35 mouse cellular contexts compared by ENCODE assay signal in genomic region chr16:18231451-18231850, GRCm38 (mm10). TPM values are rescaled to one million over a fixed set of nuclear protein-coding genes. Genes with fewer than 3 reads are reported as not detected.
DNase-seq lines count a peak whose midpoint lies in the region; ATAC-seq and TF ChIP-seq lines count a peak whose summit lies in the region.
"Had no signal": no experiment of that assay in that cellular context is flagged by ENCODE, and none has a peak within 500 bp of the region (broad histone marks: within the 10 kb centered on the region; RNA-seq: fewer than 3 reads in every experiment).

No protein-coding gene starts in this region.

- no peaks in the 10 kb centered on the region for H3K9me3 ChIP-seq in heart, embryonic 16.5 days (replicated peaks; ENCODE audit: control insufficient read depth, low read length)
- H3K9me3 ChIP-seq in limb, embryonic 15.5 days: no peaks in the 10 kb centered on the region
- H3K9me3 ChIP-seq: embryonic facial prominence, embryonic 13.5 days; forebrain, embryonic 13.5 days; G1E; midbrain, embryonic 10.5 days had no signal

- peaks cover 29% of the 10 kb centered on the region for H3K4me1 ChIP-seq in heart, adult 2 months (ENCODE audit: control insufficient read depth, insufficient read depth, low read length)
- H3K4me1 ChIP-seq in heart, embryonic 16.5 days (ENCODE audit: control insufficient read depth, insufficient read depth, low read length): peaks cover 59% of the 10 kb centered on the region
- peaks cover 49% of the 10 kb centered on the region for H3K4me1 ChIP-seq in limb, embryonic 15.5 days

- peaks cover 4% of the 10 kb centered on the region for H3K79me2 ChIP-seq in heart, adult 2 months (replicated peaks; ENCODE audit: control insufficient read depth, insufficient read depth, low read length)

- no peak for TF ChIP-seq EP300 in heart, adult 2 months (IDR thresholded peaks at IDR 0.05; ENCODE audit: insufficient read depth, low read depth, low read length)

- intact Hi-C loops in heart, adult 2 months (cut with DNase I): loop anchor here (10.0 kb wide), 1 partner anchor 307 kb away; the partner anchor contains the start of gene Slc25a1
- intact Hi-C loops in heart, postnatal 36 days (cut with DNase I): no loop called here
- intact Hi-C loops in left cerebral cortex, adult 2 months (cut with DNase I): loop anchor here (10.0 kb wide), 1 partner anchor 307 kb away; the partner anchor contains the start of gene Slc25a1
- intact Hi-C loops in left cerebral cortex, postnatal 36 days (cut with DNase I): no loop called here

- TF ChIP-seq POLR2A in heart, adult 2 months (IDR thresholded peaks at IDR 0.05; ENCODE audit: insufficient read depth, low read depth, low read length): no peak

- no peaks in the 10 kb centered on the region for H3K27me3 ChIP-seq in heart, adult 2 months (ENCODE audit: control insufficient read depth, insufficient read depth, low read length)
- H3K27me3 ChIP-seq in heart, embryonic 16.5 days (ENCODE audit: control insufficient read depth, insufficient read depth, low read length): no peaks in the 10 kb centered on the region
- H3K27me3 ChIP-seq in limb, embryonic 15.5 days: no peaks in the 10 kb centered on the region
- H3K27me3 ChIP-seq: CH12.LX; embryonic facial prominence, embryonic 13.5 days; forebrain, embryonic 13.5 days; Patski had no signal

- peak; percentile 91 for DNase-seq in heart, adult 11 months
- no peak for DNase-seq in heart, adult 2 months
- no peak for DNase-seq in heart, postnatal 36 days
- DNase-seq in left cerebral cortex, adult 2 months (ENCODE audit: extremely low spot score in 1 of 2, low spot score in 2 of 2): no peak
- DNase-seq in left cerebral cortex, postnatal 36 days (ENCODE audit: low spot score in 2 of 2): no peak
- no peak for DNase-seq in spleen, adult 18-20 months
- DNase-seq: adrenal gland, postnatal 36 days; B cell, adult 2 months; cerebellum, adult 11 months; cerebellum, postnatal 36 days; embryo, embryonic 11 days; kidney, adult 18-20 months; kidney, postnatal 25 days; right cerebral cortex, postnatal 14 days had no signal

- H3K36me3 ChIP-seq in heart, adult 2 months (ENCODE audit: control insufficient read depth, insufficient read depth, low read length): no peaks in the 10 kb centered on the region
- peaks cover 14% of the 10 kb centered on the region for H3K36me3 ChIP-seq in heart, embryonic 16.5 days (ENCODE audit: control insufficient read depth, insufficient read depth)
- H3K36me3 ChIP-seq in limb, embryonic 15.5 days: peaks cover 24% of the 10 kb centered on the region

- WGBS in heart, adult 2 months: 67% methylated on average over 4 of the region's 4 CpGs
- 82% methylated on average over 4 of the region's 4 CpGs for WGBS in heart, embryonic 16.5 days
- 54% methylated on average over 4 of the region's 4 CpGs for WGBS in limb, embryonic 15.5 days

- no peak for TF ChIP-seq CTCF in heart, adult 2 months (IDR thresholded peaks at IDR 0.05)
- no peak for TF ChIP-seq CTCF in left cerebral cortex, adult 2 months (IDR thresholded peaks at IDR 0.05)

- ATAC-seq in heart, embryonic 16.5 days (replicated peaks; ENCODE audit: extremely low read depth, insufficient read depth, low FRiP score): no peak
- no peak for ATAC-seq in limb, embryonic 15.5 days (ENCODE audit: insufficient number of reproducible peaks, low FRiP score, low TSS enrichment, low read depth)
- ATAC-seq: forebrain, embryonic 13.5 days; inflammation-experienced regulatory T-cells, adult 6 months; Patski had no signal

- no peak overlapping the region for H3K9ac ChIP-seq in heart, adult 2 months (ENCODE audit: low read depth, low read length)
- peak overlapping the region; percentile 46; the same call in 1 of the 2 replicates for H3K9ac ChIP-seq in heart, embryonic 16.5 days (ENCODE audit: low read length)
- no peak overlapping the region for H3K9ac ChIP-seq in limb, embryonic 15.5 days
- H3K9ac ChIP-seq: embryonic facial prominence, embryonic 13.5 days; forebrain, embryonic 13.5 days; hindbrain, embryonic 14.5 days had no signal

- no peak overlapping the region; the same call in 1 of the 2 replicates for H3K27ac ChIP-seq in heart, adult 2 months
- H3K27ac ChIP-seq in heart, embryonic 16.5 days (ENCODE audit: low read length): peak overlapping the region; percentile 99
- H3K27ac ChIP-seq in left cerebral cortex, adult 2 months: peak overlapping the region; percentile 89
- H3K27ac ChIP-seq in limb, embryonic 15.5 days: peak overlapping the region; percentile 50; the same call in 1 of the 2 replicates
- H3K27ac ChIP-seq: embryonic facial prominence, embryonic 13.5 days; forebrain, embryonic 13.5 days; hindbrain, embryonic 14.5 days; macrophage; midbrain, embryonic 10.5 days had no signal

- H3K4me3 ChIP-seq in heart, adult 2 months: no peak overlapping the region
- no peak overlapping the region for H3K4me3 ChIP-seq in heart, embryonic 16.5 days (ENCODE audit: low read length)
- H3K4me3 ChIP-seq in left cerebral cortex, adult 2 months: no peak overlapping the region
- no peak overlapping the region for H3K4me3 ChIP-seq in limb, embryonic 15.5 days
- H3K4me3 ChIP-seq: embryonic facial prominence, embryonic 13.5 days; erythroblast, embryonic 14.5 days; forebrain, embryonic 13.5 days; midbrain, embryonic 10.5 days had no signal

- no peak overlapping the region for H3K4me2 ChIP-seq in heart, embryonic 16.5 days (ENCODE audit: low read depth, low read length)
- H3K4me2 ChIP-seq in limb, embryonic 15.5 days: no peak overlapping the region
- H3K4me2 ChIP-seq: embryonic facial prominence, embryonic 13.5 days; forebrain, embryonic 13.5 days; hindbrain, embryonic 14.5 days had no signal

RNA-seq across cellular contexts. Expression of gene Zdhhc8, which starts 3.5 kb away (rescaled TPM):
- total RNA-seq in heart, adult 2 months (2021): 10 to 100 TPM; 19.6 to 22.7 TPM
- 36.0 and 51.5 TPM in 2 replicates for polyA plus RNA-seq in heart, adult 2 months (2012; rRNA removed)
- 16.3 and 22.7 TPM in 2 replicates for polyA plus RNA-seq in heart, embryonic 16.5 days (2015; fragmentation: Nextera tagmentation; extraction: Ambion mirVana)
- 10 to 100 TPM; 19.7 to 21.5 TPM for total RNA-seq in heart, postnatal 36 days (2021)
- total RNA-seq in left cerebral cortex, adult 2 months (2021): 100 to 1,000 TPM; 132 to 134 TPM
- total RNA-seq in left cerebral cortex, postnatal 36 days (2021): 100 to 1,000 TPM; 145 to 154 TPM
- polyA plus RNA-seq in limb, embryonic 15.5 days (2015; fragmentation: Nextera tagmentation; extraction: Ambion mirVana): 20.0 and 23.8 TPM in 2 replicates

RNA-seq across cellular contexts. Expression of gene Ccdc188, which starts 13.8 kb away (rescaled TPM):
- not detected for total RNA-seq in heart, adult 2 months (2021)
- polyA plus RNA-seq in heart, adult 2 months (2012; rRNA removed): not detected in 2 replicates
- 0.17 TPM in 1 of 2 replicates, not detected in the other for polyA plus RNA-seq in heart, embryonic 16.5 days (2015; fragmentation: Nextera tagmentation; extraction: Ambion mirVana)
- not detected for total RNA-seq in heart, postnatal 36 days (2021)
- not detected for total RNA-seq in left cerebral cortex, adult 2 months (2021)
- total RNA-seq in left cerebral cortex, postnatal 36 days (2021): under 1 TPM in 1 of 2 experiments, not detected in 1; 0.57 TPM
- not detected in 2 replicates for polyA plus RNA-seq in limb, embryonic 15.5 days (2015; fragmentation: Nextera tagmentation; extraction: Ambion mirVana)
- total RNA-seq: adrenal gland, adult 18-20 months; adrenal gland, postnatal 36 days; G1E; gastrocnemius, adult 8-10 months; granulocyte monocyte progenitor cell, adult 5-6 weeks; layer of hippocampus, adult 8-10 months; left cerebral cortex, postnatal 25 days; liver, adult 2 months had no signal
- polyA plus RNA-seq: embryonic facial prominence, embryonic 13.5 days; erythroblast, embryonic 14.5 days; forebrain, embryonic 13.5 days; frontal cortex, adult 2 months; G1E; hindbrain, embryonic 14.5 days; inflammation-experienced regulatory T-cells, adult 6 months; liver, adult 2 months; liver, embryonic 16.5 days; lung, embryonic 16.5 days; macrophage; midbrain, embryonic 10.5 days; Patski had no signal

RNA-seq across cellular contexts. Expression of gene Trmt2a, which starts 17.0 kb away (rescaled TPM):
- 10 to 100 TPM; 19.6 to 19.8 TPM for total RNA-seq in heart, adult 2 months (2021)
- polyA plus RNA-seq in heart, adult 2 months (2012; rRNA removed): 26.8 and 32.4 TPM in 2 replicates
- polyA plus RNA-seq in heart, embryonic 16.5 days (2015; fragmentation: Nextera tagmentation; extraction: Ambion mirVana): 65.9 and 69.9 TPM in 2 replicates
- 10 to 100 TPM; 16.1 to 19.8 TPM for total RNA-seq in heart, postnatal 36 days (2021)
- 10 to 100 TPM; 43.6 to 47.7 TPM for total RNA-seq in left cerebral cortex, adult 2 months (2021)
- 10 to 100 TPM; 39.7 to 59.3 TPM for total RNA-seq in left cerebral cortex, postnatal 36 days (2021)
- polyA plus RNA-seq in limb, embryonic 15.5 days (2015; fragmentation: Nextera tagmentation; extraction: Ambion mirVana): 103 and 110 TPM in 2 replicates

RNA-seq across cellular contexts. Expression of gene Ranbp1, which starts 17.1 kb away (rescaled TPM):
- total RNA-seq in heart, adult 2 months (2021): 10 to 100 TPM; 40.1 to 41.2 TPM
- 20.9 and 25.1 TPM in 2 replicates for polyA plus RNA-seq in heart, adult 2 months (2012; rRNA removed)
- 295 and 343 TPM in 2 replicates for polyA plus RNA-seq in heart, embryonic 16.5 days (2015; fragmentation: Nextera tagmentation; extraction: Ambion mirVana)
- 10 to 100 TPM; 34.5 to 42.1 TPM for total RNA-seq in heart, postnatal 36 days (2021)
- total RNA-seq in left cerebral cortex, adult 2 months (2021): 10 to 100 TPM; 87.3 to 92.9 TPM
- 10 to 100 TPM; 85.8 to 89.3 TPM for total RNA-seq in left cerebral cortex, postnatal 36 days (2021)
- polyA plus RNA-seq in limb, embryonic 15.5 days (2015; fragmentation: Nextera tagmentation; extraction: Ambion mirVana): 431 and 446 TPM in 2 replicates

RNA-seq across cellular contexts. Expression of gene Gm49776, which starts 26.7 kb away (rescaled TPM):
- total RNA-seq in heart, adult 2 months (2021): not detected
- polyA plus RNA-seq in heart, adult 2 months (2012; rRNA removed): not detected in 2 replicates
- polyA plus RNA-seq in heart, embryonic 16.5 days (2015; fragmentation: Nextera tagmentation; extraction: Ambion mirVana): 3.2 TPM in 1 of 2 replicates, not detected in the other
- total RNA-seq in heart, postnatal 36 days (2021): not detected
- not detected for total RNA-seq in left cerebral cortex, adult 2 months (2021)
- total RNA-seq in left cerebral cortex, postnatal 36 days (2021): not detected
- 0.87 TPM in 1 of 2 replicates, not detected in the other for polyA plus RNA-seq in limb, embryonic 15.5 days (2015; fragmentation: Nextera tagmentation; extraction: Ambion mirVana)
- total RNA-seq: adrenal gland, adult 18-20 months; G1E; gastrocnemius, adult 8-10 months; granulocyte monocyte progenitor cell, adult 5-6 weeks; layer of hippocampus, adult 8-10 months; liver, adult 2 months had no signal
- polyA plus RNA-seq: erythroblast, embryonic 14.5 days; frontal cortex, adult 2 months; G1E; hindbrain, embryonic 14.5 days; inflammation-experienced regulatory T-cells, adult 6 months; liver, adult 2 months; liver, embryonic 16.5 days; macrophage had no signal

Comparison
In these comparisons a context has a peak if more than half of its experiments do, and no peak if none do; other contexts are left out.
1. intact Hi-C loops: an anchor here in heart, adult 2 months (10.0 kb wide) and left cerebral cortex, adult 2 months (10.0 kb wide); none called in heart, postnatal 36 days and left cerebral cortex, postnatal 36 days.
2. RNA of gene Zdhhc8, which starts 3.5 kb away (total RNA-seq): 145 to 154 TPM in left cerebral cortex, postnatal 36 days and 132 to 134 TPM in left cerebral cortex, adult 2 months; 19.6 to 22.7 TPM in heart, adult 2 months and 19.7 to 21.5 TPM in heart, postnatal 36 days; every median in the first group is over 4 times any median in the second.